Mouse (Mus musculus): ENCODE results near the gene Trim63. TPM values are rescaled to one million over a fixed set of nuclear protein-coding genes. Genes with fewer than 3 reads are reported as not detected.

The Trim63 gene
- polyA plus RNA-seq, 1 experiment = 1.0 TPM

DNA sequence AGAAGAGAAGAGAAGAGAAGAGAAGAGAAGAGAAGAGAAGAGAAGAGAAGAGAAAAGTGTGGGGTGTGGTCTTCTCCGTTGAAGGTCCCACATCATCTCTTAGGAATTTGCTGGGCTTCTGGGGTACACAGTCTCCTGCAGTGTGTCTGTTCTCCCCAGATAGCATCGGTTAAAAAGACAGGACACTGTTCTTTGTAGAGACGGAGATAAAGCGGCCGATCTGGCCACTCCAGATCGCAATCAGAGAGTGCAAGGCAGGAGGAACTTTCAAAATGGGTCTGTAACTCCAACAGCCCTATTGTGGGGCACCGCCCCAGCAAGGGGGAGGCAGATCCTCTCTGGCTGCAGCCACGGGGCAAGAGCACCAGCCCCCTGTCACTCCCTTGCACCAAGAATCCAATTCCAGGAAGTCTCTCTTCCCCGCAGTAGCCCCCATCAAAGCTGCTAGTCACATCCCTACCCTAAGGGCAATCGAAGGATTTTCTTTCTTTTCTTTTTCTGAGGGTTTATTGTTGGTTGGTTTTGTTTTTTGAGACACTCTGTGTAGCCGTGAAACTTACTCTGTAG lies 27.4 kb downstream of the Trim63 start:
- no peak for DNase-seq (ENCODE audit: low read depth)

- DNase-seq (ENCODE audit: low read depth) = peak; percentile 10
Measured at GRCm38 (mm10) chr4:134343071-134344031, 28.4 kb downstream of the Trim63 start, which contains the start of gene Slc30a2. TSS of gene Slc30a2 (plus strand) at chr4:134343181.

DNA sequence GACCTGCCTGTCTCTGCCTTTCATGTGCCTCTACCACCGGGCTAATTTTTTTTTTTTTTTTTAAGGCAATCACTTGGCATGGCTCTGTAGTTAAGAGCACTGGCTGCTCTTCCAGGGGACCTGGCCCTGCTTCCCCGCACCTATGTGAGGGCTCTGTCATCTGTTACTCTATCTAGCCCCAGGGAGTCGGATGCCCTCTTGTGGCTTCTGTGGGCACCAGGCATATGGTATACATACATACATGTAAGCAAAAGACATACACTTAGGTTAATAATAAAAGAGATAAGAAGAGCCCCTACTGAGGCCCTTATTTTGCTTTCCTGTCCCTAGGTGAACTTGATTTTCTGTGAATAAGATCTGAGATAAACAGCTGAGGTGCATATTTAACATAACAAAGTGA lies 29.7 kb downstream of the Trim63 start:
- no peak for DNase-seq (ENCODE audit: low read depth)

- no peak for DNase-seq (ENCODE audit: low read depth)
Measured at GRCm38 (mm10) chr4:134345802-134346201, 30.9 kb downstream of the Trim63 start.

DNA sequence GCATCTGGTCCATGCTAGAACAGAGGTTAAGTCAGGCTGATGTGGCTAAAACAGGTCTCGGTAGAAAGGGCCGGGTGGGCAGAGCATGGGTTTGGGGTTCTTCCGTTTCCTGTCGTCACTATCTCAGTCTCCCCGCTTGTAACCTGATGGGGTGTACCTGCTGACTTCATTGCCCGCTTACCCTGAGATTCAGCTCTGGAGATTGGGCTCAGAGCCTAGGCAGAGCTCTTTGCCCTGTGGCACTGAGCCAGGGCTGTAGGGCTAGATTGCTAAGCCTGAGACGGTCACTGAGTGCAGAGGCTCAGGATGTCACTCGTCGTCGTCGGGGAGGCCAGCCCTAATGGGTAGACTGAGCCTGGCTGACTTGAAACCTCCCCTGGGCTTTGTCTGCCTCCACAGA lies 33.2 kb downstream of the Trim63 start:
- no peak for DNase-seq (ENCODE audit: low read depth)

DNA sequence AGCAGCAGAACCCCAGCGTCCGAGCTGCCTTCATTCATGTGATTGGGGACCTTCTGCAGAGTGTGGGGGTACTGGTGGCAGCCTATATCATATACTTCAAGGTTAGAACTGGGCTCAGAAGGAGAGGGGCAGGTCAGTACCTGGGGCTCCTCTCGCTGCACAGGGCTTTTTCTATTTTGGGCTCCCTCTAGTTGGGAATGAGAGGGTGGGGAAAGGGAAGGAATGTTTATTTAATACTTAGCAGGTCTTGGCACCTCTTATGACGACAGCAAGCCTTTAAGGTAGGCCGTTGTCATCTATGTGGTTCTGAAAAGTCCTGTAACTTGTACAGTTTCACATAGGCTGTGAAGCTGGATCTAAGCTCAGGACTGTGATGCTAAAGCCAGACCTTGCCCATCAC lies 33.6 kb downstream of the Trim63 start:
- DNase-seq (ENCODE audit: low read depth) = no peak

DNA sequence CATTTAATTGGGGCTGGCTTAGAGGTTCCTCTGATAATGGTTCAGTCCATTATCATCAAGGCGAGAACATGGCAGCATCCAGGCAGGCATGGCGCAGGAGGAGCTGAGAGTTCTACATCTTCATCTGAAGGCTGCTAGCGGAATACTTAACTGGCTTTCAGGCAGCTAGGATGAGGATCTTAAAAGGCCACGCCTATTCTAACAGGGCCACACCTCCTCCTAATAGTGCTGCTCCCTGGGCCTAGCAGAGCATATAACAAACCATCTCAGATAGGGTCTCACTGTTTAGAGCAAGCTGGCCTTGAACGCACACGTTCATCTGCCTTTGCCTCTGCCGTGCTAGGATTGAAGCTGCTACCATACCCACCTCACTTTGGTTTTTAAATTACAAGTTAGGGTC lies 34.9 kb downstream of the Trim63 start:
- DNase-seq (ENCODE audit: low read depth) = no peak

DNA sequence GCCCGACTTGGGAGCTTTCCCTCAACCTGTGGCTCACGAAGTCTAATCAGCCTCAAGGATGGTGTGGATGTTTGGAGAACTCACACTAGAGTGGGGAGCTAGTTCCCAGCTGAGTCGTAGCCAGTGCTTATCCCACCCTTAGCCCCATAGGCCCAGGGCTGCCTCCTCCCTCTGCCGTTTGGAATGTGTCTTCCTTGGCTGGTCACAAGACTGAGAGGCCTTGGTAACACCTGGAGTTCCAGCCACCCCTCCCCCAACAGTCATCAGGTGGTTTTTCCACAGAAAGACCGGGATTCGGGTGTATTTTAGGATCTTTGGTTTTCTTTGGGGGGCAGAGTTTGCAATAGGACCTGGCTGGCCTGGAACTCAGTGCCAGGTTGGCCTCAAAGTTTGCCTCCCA lies 35.7 kb downstream of the Trim63 start:
- DNase-seq (ENCODE audit: low read depth) = no peak

DNA sequence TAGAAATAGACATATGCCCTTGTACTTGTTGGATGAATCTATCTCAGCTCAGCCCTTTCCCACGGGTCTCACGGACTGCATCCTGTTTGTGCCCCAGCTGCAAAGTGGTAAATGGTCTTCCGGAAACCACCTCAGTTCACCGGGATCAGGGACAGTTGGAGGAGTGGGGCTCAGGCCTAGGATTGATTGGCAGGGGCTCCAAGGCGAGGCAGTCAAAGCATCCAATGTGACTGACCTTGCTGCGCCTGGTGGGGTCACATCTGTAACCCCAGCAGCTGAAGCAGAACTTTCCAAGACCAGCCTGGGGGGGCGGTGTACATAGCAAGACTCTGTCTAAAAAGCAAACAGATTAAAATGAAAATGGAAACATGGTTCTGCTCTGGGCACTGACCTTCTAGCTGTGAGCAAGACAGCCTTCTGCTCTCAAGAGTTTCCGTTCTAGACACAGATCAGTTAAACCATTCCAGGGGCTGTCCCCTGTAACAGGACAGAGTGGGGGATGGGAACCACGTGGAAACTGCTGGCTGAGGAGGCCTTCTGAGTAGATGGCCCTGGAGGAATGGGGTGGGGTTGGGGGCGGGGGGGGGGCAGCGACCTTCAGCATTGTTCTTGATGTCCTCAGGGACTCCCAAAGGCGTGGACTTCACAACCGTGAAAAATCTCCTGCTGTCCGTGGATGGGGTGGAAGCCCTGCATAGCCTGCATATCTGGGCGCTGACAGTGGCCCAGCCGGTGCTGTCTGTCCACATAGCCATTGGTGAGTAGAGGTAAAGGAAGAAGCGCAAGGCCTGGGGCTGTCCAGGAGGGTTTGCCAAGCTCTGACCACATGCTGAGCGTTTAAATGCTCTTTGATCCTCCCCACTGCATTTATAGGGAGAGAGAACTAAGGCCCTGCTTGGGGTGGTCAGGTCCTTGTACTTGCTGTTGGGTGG lies 36.7 kb downstream of the Trim63 start:
- DNase-seq (ENCODE audit: low read depth) = no peak

DNA sequence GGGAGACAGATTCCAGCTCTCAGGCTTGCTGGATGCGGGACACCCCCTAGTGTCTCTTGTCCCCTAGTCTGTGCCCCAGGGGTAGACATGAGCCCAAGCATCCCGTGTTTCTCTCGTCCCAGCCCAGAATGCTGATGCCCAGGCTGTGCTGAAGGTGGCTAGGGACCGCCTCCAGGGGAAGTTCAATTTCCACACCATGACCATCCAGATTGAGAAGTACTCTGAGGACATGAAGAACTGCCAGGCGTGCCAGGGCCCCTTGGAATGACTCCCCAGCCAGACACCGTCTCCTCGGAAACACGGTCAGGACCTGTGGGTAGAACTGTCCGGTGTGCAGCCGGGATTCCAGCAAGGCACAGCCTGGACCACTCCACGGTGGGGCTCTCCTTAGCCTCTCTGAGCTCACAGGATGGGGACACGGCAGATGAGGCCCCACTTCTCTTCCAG lies 37.4 kb downstream of the Trim63 start:
- no peak for DNase-seq (ENCODE audit: low read depth)

DNA sequence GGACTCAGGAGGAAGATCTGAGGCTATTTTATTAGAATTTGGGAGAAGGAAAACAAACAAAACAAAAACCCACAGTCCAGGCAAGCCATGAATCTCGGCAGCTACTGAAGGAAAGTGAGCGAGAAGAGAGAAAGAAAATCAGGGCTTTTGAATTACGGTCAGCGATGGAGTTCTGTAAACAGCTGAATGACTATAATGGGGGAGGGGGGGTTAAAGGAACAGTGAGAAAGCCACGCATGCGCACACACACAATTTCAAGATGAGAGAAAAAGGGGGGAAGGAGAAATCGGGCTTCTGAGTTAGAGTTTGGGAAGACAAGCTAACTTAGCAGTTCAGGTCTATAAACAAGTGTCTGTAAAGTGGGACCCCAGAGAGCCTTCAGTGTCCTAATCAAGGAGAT lies 38.0 kb downstream of the Trim63 start:
- no peak for DNase-seq (ENCODE audit: low read depth)

- no peak for DNase-seq (ENCODE audit: low read depth)
Measured at GRCm38 (mm10) chr4:134353527-134354409, 38.8 kb downstream of the Trim63 start.

GRCm38 (mm10) chr4:134355841-134356452 lies 41.0 kb downstream of the Trim63 start:
- DNase-seq (ENCODE audit: low read depth) = no peak

GRCm38 (mm10) chr4:134356591-134357460 lies 41.9 kb downstream of the Trim63 start:
- DNase-seq (ENCODE audit: low read depth) = no peak

DNA sequence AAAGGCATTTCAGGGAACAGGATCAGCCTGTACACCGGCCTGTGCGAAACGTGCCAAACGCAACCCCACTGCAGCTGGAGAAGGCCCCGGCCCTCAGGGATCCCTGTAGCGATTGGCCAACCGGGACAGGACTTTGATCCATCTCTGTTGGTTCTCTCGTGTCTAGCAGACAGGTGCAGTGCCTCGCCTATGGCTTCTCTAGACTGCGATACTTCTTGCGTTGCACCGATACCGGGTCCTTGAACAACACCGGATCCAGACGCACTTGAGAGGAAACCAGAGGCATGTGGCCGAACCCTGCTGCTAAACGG lies 42.5 kb downstream of the Trim63 start:
- DNase-seq (ENCODE audit: low read depth) = no peak

GRCm38 (mm10) chr4:134359649-134360048 lies 44.7 kb downstream of the Trim63 start:
- no peak for DNase-seq (ENCODE audit: low read depth)

DNA sequence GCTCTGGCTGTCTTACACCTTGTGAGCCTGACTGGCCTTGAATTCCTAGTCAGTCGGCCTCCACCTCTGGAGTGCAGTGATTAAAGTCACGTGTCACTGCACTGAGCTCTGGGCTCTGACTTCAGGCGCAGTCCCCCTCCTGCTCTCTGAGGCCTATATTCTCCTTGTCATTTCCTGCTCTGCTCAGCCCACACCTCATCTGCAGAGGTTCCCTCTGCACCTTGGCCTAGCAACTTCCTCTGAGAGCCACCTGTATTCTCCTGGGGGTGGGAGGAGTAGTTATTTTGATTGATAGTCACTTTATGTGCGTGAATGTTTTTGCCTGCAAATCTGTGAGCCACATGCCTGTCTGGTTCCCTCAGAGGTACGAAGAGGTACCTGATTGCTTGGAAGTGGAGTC lies 46.3 kb downstream of the Trim63 start:
- DNase-seq (ENCODE audit: low read depth) = no peak

DNA sequence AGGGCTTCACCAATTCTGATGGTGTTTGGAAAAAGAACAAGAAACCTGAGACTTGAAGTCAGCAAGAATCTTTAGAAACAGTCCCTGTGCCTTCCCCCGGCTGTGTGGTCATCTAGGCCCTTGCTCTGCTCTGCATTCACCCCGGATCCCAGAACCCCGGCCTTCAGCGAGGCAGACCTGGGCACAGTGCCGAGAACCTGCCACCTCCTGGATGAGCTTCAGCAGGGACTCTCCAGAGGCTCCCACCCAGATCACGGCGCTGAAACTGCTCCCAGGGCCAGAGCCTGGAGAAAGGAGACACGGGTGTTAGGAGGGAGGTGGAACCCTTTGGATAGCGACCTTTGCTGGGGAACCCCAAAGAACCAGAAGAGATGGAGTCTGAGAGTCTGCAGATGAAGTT lies 47.2 kb downstream of the Trim63 start:
- no peak for DNase-seq (ENCODE audit: low read depth)

- no peak for DNase-seq (ENCODE audit: low read depth)
Measured at GRCm38 (mm10) chr4:134362586-134362985, 47.7 kb downstream of the Trim63 start.

- DNase-seq (ENCODE audit: low read depth) = no peak
Measured at GRCm38 (mm10) chr4:134365280-134365679, 50.4 kb downstream of the Trim63 start.

Data from gonadal fat pad, adult 2 months (tissue).